Mouse (Mus musculus) heart, adult 18-20 months (tissue): ENCODE data around the gene Setd7. TPM values are rescaled to one million over a fixed set of nuclear protein-coding genes. Genes with fewer than 3 reads are reported as not detected.
A peak's percentile ranks its signal among the peaks of the same experiment; 100 is the strongest.

ENCODE experiments used
- DNase-seq, 2 experiments: peaks; one replicate each; pipeline ENCODE4 v3.0.0; 2021 to 2022; ENCODE audit warnings: mixed read lengths in 1 of 2
- total RNA-seq, 2 experiments: library from RNA; stranded (reverse); gene quantifications; 2 replicates each; pipeline ENCODE4 v1.2.3; 2021

Setd7 gene
- total RNA-seq, 2 experiments from 2014 or later, result 46.0 to 53.0 TPM

DNA sequence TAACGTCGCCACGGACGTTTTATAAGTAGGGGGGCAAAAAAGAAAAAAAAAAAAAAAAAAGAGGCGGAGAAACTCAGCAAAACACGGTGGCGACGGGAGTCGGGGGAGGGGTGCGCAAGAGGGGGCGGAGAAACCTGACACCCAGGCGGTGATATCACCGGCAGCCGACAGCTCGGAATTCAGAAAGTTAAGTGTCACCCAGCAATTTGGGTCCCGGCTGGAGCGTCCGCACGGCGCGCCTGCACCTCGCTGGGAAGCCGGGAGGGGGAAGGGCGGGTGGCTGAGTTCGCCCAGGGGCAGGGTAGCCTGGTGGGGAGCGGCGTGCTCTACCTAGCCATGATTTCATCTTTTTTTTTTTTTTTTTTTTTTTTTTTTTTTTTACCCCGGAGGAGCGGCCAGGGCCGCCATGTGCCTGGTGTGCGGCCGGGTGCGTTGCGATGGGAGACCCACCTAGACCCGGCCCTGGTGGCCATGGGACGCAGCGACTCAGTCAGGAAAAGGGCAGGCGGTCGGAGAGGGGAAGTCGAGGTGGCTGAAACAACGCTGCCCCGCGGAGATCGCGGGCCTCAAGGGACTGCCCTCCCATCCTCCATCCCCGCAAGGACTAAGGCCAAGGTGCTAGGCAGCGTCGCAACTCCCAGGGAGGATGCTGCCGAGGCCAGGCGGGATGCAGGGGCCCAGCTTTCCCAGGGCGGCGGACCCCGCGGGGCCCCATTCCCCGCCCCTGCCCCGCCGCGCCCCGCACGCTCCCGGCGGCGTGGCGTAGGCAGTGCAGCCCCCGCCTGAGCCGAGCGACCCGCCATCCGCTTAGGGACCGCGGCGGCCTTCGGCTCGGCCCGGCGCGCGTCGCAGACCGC lies 857 bp downstream of the Setd7 start:
- peak; percentile 90 to 92 for DNase-seq

DNA sequence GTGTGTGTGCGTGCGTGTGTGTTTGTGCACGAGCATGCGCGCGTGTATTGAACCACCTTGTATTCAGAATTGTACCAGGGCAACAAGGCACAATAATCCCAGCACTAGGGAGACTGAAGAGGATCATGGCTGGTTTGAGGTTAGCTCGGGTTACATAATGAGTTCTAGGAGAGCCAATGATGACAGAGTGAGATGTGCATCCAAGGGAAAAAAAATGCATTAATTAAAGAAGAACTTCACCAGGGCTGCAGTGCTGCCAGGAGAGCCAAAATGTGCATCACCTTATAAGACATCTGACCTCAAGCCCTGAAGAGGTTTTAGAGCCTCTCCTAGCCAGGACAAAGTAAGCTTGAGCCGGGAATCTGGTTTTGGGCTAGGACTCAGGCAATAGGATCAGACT lies 5.1 kb downstream of the Setd7 start:
- DNase-seq, result no peak

DNA sequence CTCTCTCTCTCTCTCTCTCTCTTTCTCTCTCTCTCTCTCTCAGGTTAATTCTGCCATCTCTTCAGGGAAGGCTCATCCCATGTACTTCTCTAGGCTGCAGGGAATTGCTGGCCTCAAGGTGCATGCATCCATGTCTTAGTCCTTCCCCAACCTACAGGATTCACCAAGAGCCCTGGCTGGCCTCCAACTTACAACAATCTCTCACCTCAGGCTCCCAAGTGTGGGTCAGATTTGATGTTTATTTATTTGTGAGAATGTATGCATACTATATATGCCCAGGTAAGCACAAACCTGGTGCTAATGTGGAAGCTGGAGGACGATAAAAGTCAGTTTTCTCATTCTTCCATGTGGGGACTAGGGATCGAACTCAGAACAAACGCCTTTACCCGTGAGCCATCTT lies 5.8 kb downstream of the Setd7 start:
- no peak for DNase-seq

DNA sequence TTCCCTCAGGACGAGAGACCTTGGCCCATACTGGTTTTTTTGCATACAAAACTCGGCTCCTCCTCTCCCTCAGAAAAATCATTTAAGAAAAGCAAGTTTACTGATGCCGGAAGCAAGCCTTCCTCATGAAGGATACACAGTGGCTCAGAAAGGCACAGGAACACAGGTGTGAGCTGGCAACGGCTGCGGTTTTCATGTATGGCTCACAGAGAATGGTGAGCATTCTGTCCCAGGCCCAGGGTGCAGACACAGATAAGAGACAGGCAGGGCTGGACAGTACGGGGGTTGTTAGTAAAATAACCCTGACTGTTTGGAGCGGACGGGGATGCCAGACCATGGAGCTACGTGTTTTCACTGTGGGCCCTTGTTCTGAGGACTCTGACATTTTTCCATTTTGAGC lies 6.6 kb downstream of the Setd7 start:
- DNase-seq, result peak in 1 of 2 experiments; percentile 40

DNA sequence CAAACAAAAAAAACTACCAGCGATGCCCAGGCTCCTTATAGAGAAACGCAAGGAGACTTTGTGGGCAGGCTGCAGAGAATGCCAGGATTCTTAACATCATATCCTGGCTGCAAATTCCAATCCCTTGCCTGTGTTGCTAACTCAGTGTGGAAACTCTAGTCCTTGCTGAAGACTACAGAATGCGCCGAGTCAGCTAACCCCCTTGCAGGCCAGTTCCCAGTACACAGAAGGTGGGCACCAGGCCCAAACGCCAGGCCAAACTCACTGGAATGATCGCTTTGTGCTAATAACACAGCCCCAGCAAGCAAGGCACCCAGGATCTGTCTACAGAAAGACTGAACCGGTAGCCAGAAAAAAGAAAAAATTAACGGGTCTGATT lies 7.2 kb downstream of the Setd7 start:
- DNase-seq, result peak; percentile 73 to 75

DNA sequence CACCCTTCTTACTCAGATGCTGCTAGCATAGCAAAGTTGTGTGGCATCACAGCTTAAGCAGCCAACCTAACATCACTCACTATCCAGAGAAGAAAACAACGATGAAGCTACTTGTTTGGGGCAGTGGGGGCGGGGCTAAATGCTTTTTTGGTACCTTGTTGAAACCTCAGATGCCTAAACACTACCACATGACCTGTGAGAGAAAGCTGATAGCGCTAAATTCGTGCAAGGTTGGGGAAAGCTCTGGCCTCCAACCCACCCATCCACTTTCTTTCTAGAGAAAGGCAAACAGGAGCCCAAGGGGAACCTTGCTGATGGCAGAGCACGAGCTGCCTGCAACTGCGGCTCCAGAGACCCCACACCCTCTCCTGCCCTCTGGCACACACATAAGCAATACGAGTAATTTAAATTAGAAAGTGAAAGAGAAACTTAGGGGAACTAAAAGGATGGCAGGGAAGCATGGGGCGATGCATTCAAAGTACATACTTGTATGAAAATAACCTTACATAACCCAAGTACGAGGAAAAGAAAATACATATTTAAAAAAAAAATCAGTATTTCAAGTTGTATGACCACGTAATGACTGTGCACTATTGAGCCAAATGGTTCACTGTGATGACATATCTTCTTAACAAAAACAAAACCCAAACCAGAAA lies 7.7 kb downstream of the Setd7 start:
- peak in 1 of 2 experiments; percentile 49 for DNase-seq

DNA sequence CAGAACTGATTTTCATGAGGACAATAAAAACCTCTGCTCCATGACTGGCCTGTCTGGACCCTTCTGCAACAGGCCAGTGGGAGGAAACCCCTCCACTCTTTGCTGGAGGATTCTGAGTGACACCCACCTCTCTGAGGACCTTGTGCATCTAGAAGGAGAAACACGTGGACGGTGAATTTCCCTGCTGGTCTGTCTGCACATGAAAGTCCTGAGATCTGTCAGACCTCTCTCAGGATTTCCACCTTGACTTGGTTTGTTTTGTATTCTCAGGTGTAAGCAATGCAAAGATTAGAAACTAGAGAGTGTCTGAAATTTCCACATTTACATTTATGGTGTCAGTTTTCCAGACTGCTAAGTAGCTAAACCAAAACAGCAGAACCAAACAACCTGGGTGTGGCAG lies 8.5 kb downstream of the Setd7 start:
- no peak for DNase-seq

DNA sequence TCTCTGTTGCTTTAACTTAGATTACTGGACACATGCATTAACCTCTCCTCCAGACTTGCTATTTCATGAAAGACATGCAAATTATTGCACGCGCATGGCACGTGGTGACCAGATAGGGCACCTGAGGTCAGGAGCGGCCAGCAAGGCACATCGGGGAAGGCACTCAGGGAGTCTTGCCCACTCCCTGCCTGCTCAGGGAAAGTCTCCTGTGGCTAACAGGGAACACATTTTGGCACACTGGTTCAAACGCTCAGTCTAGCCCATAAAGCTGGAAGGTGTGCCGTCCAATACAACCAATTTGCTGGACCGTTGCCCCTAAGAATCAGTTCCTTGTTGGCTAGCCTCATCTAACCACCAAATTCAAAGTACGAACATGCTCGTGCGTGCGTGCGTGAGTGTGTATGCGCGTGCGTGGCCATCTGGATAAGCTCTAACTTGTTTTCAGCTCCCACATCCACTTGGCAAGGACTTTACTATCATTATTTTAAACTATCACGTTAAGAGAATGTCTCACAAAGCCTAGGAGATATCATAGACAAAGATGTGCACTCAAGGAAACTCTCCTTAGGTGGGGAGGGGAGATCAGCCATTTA lies 11.6 kb downstream of the Setd7 start:
- no peak for DNase-seq

DNA sequence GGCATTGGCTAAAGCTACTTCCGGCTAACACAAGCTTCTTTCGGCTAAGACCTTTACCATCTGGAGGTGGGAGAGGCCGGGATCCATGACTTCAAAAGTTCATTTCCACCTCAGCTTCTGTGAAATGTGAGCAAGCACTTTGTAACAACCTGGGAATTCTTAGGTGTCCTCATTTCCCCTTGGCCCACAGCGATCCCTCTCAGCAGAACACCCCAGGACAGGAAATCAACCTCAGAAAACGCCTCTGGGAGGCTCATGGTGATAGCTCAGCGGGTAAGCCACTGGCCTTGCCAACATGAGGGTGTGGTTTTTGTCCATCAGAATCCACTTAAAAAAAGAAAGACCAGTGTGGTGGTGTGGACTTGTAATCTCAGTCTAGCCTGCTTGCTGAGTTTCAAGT lies 13.1 kb downstream of the Setd7 start:
- no peak for DNase-seq

DNA sequence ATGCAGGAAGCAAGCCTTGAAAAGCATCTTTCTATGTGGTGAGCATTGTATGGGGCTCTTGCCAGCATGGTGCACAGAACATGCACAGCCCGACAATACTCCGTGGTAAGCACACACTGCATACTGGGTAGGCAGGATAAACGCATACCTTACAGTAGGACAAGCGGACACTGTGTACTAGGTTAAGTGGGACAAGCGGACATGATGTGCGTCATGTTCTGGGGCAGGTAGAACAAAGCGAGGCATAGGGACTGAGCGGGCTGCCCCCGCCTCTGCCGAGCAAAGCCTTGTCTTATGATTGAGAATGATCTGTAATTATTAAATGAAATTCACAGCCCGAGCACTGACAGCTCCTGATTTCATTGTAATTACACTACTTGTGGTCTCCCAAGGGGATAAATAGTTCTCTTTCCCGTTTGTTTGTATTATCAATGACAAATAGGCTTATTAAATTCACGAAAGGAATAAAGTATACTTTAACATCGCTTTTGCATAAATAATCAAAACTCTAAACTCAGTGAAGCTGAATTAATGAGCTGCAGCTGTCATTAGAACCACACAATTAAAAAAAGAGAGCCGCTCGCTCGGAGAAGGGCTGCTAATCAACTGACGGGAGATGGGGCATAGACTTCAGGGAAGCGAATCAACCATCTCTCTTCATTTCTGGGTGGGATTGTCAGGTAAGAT lies 16.1 kb downstream of the Setd7 start:
- DNase-seq, result no peak

DNA sequence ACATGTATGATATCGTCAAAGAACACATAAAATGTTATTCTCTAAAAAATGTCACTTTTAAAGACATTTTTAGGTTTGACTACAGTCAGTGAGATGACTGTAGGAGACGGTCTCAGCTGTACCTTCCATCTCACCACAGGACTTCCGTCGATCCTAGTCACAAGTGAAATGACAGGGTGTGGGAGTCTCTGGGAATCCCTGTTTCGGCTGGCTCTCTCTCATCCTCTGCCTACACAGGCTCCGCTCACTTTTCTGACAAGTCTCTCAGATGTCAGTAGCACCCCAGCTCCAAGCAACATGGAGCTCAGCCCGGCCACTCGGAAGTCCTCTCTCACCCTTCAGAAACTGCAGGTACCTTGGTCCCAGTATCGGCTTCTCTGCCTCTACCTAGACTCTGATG lies 20.0 kb downstream of the Setd7 start:
- DNase-seq, result no peak

DNA sequence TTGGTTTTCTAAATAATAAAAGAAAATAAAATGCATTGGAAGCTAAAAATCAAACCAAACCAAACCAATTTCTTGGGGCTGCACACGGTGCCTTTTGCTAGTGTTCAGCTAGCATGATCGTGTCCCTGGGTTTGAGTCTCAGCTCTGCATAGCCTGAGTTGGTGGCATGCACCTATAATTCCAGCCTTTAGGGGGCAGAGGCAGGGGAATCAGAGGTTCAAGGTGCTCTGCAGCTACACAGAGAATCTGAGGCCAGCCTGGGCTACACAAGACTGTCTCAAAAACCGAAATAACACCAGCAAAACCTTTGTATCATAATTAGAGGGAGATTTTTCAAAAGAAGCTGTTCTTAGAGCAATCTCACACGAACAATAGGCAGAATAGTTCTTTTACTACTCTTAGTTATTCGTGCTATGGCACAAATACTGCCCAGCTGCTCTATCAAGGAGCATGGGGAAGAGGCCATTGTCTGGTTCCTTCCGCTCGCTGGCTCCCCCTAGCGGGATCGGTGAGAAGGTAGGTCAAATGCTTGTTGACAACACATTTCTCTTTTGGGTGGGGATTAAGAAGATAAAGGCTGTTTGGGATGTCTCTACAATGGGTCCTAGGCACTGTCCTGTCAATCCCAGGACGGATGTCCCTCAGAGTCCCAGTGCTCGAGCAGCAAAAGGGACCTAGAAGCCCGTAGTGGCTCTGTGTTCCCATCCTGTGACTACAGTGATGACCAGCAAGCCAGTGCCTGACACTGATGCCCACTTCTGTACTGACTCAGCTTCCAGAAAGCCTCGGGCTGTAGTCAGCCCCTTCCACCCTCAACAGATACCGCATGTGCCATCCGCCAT lies 20.9 kb downstream of the Setd7 start:
- DNase-seq, result peak; percentile 72 to 89

DNA sequence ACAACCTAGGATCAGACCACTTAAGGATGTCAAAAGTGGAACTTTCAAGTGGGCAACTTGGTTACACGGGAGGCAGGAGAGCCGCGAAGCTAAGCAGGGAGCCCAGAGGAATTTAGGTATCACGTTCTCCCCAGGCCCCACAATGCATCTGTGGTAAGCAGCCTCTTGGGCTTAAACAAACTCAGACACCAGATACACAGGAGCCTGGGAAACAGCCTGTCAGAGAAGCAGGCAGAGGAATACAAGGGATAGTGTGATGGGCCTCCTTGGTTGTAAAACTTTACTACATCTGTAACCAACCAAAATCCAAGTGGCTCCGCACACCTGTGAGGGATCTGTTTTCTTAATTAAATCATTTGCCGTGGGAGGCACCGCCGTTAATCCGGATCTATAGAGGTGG lies 26.7 kb downstream of the Setd7 start:
- DNase-seq, result no peak

DNA sequence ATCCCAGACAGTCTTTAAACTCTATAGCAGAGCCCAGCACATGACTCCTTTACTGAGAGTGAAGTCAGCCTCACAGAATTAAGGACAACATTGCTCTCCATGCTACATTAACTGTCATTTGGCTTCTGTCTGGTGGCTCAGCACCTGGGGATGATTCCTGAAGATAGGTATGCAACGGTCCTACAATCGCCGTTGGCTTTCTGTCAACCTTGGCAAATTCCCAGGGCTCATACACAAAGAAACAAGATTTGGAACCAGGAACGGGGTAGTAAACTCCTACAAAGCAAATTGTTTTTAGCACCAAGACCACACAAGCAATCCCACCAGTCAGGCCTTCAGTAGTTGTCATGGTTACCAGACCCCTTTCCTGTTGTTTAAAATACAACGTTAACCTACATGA lies 27.1 kb downstream of the Setd7 start:
- DNase-seq, result no peak

DNA sequence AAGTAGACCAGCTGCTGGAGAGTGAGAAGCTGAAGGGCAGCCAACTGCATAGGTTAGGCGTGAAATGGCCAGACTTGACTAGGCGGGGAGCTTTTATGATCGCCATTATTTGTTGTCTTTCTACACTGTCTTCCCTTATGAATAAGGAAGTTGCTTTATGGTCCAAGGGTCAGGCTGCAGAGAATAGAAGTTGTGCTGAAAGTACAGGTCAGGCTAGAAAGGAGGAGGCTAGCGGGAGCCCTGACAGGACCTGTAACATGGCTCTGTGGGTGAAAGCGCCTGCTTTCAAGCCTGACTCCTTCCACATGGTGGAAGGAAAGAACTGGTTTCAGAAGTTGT lies 28.4 kb downstream of the Setd7 start:
- no peak for DNase-seq

DNA sequence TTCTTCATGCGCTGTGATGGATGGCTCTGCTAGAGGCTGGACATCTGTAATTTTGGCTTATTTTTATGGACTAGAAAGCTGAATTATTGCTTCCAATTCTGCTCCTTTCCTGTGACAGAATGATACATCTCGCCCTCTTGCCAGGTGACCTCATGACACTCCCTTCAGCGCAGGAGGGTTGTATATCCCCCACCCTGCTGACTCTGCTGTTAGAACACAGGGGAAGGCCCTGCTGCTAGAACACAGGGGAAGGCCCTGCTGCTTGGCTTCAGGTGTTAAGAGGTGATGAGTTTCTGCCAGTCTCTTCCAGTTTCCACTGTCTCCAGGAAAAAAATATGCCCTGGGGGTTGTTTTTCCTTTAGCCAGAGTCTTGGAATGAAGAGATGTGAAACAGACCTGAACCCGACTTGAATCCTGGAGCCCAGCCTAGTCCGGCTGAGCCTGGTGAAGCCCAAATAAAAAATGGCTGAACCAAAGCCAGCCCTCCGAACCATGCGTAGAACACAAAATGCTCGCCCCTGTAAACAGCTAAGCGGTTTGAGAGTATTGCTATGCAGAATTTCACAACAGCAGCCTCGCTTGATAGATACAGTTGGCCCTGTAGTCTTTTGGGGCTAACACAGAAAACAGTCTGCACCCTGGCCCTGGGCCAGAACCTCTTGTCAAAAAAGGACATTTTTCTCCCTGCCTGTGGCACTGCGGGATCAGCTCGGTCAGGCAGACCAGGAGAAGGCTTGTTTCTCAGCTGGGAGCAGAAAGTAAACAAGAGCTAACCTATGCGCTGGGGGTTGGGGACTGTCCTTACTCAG lies 29.0 kb downstream of the Setd7 start:
- peak; percentile 68 for DNase-seq

DNA sequence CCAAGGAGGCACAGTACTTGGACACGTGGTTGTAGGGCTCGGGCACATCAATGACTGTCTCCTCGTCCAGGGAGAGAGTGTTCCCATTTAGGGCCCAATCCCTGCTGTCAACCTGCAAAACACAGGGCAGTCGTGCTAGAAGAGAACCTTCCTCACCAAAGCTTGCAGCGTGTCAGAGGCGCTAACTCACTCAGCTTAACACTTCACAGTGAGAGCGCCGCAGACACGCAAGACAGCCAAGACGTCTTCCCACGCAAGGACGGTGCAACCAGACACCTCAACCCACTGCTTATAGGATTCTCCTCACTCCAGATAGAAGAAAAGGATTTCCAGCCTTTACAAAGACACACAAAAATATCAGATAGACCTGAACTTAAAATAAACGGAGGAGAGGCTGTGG lies 33.8 kb downstream of the Setd7 start:
- DNase-seq, result no peak

DNA sequence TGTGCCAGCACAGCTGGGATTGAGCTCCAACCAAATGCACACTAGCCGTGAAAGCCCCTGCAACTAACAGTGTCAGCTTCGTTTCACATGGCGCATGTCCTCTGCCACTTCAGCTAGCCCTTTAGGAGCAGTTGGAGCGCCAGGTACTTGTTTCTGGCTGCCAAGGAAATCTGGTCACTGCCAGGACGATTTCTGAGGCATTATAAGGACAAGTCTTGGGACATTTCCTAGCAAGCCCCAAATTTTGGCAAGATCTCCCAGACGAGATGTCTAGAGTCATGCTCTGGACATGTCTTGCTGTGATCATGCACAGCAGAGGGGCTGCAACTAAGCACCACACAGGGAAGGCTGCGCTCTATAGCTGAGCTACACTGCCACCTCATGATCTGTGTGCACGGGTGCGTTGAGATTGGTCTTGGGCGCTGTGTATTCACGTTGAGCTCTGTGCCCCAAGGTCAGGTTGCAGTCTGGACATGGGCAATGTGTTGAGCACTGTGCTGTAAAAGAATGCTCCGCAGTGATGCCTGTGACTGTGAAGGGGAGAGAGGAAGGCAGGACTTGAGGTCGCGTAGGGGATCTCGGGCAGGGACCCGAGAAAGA lies 35.4 kb downstream of the Setd7 start:
- no peak for DNase-seq

DNA sequence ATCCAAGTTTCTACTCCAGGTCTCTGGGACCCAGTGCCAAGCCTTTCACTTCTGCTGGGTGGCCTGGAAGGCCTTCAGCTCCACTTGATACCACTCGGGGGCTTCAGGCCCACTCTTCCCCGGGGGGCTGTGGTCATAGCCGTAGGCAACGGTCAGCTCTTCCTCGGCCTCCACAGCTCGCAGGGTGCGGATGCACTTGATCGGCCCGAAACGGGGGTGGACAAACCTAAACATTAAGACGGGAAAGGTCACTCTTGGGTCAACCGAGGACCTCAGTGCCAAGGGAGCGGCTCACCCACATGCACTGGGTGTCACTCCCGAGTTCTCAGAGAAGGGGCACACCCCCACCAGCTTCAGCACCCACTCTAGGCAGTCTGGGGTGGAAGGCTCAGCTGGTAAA lies 39.4 kb downstream of the Setd7 start:
- DNase-seq, result no peak

DNA sequence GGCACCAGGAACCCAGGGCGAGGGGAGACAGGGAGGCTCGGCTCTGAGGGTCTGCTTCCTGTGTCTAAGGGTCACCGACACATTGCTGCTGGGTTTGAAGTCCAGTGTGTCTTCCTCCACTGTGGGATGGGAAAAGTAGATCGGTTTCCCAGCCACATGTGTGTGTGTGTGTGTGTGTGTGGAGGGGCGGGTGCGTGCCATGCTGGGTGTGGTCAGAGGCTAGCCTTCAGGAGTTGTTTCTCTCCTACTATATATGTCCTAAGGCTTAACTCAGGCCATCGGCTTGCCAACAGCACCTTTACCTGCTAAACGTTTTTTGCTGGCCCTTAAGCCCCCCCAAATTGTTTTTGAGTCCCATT lies 41.9 kb downstream of the Setd7 start:
- no peak for DNase-seq
